Mouse (Mus musculus) lung, adult 10 weeks (tissue): ENCODE measurements around the gene Cytl1. TPM values are rescaled to one million over a fixed set of nuclear protein-coding genes. Genes with fewer than 3 reads are reported as not detected.

ENCODE experiments used
- polyA plus RNA-seq: library from polyadenylated mRNA; stranded (reverse); fragments of 350-450 nt; fragmentation: Illumina TruSeq; extraction: RNeasy Lipid Tissue Mini Kit (QIAGEN cat#74804); gene quantifications from one replicate; pipeline ENCODE4 v1.2.3, GENCODE M21; 2014; ENCODE audit warnings: low read depth, low replicate concordance; ENCODE audit not compliant: insufficient read depth

Cytl1 gene
- 42.7 TPM for polyA plus RNA-seq

DNA sequence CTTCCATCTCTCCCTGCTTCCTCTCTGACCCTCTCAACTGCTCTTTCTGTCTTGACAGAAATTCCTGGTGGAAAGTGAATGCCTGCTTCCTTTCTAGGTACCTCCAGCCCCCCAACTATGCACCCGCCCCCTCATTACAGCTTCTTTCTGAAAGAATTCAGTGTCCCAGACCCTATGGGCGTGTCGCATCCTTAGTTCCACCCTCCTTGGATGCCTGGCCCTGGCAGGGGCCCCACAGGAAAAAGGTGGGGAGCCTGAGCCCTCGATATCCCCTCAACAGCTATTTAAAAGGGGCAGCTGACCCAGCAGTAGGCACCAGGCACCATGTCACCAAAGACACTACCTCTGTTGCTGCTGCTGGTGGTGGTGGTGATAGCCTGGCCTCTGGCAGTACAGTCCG, at the start of gene Cytl1:
TSS of gene Cytl1 (plus strand) at position 296 of the 400 bp plus-strand sequence.

GRCm38 (mm10) chr5:37716505-37717372, 18.6 kb upstream of the Cytl1 start, which contains the start of gene Stk32b:
Gene Stk32b, minus strand, starts transcription at chr5:37717171.

Other genes starting within 250 kb of the Cytl1 start
- gene Stk32b, start 18.3 kb upstream of the Cytl1 start, polyA plus RNA-seq = not detected
- gene Msx1, start 89.1 kb downstream of the Cytl1 start, polyA plus RNA-seq = 2.5 TPM